Mouse (Mus musculus): ENCODE data around the gene Muc4.

- no peak for TF ChIP-seq POLR2A (IDR thresholded peaks at IDR 0.05; ENCODE audit: low read depth, low read length)
- TF ChIP-seq CTCF (IDR thresholded peaks at IDR 0.05; ENCODE audit: borderline replicate concordance, insufficient read depth, low read length): no peak
Observed at GRCm38 (mm10) chr16:32697665-32698446, 37.8 kb upstream of the Muc4 start.
